Mouse (Mus musculus): ENCODE measurements at regions not wholly inside any gene's neighbourhood (a gene's known extent, or its start where the extent isn't known, plus 50 kb on each side); places are given as distances from the start of the nearest gene placed in this dataset.

GRCm38 (mm10) chr11:117538732-117539131, 54.6 kb downstream of the Gm11733 start:
- no peak for TF ChIP-seq EP300 (IDR thresholded peaks at IDR 0.05; ENCODE audit: low read depth)
- TF ChIP-seq CTCF (IDR thresholded peaks at IDR 0.05; ENCODE audit: low read depth) = no peak

Data from liver, embryonic 14.5 days (tissue).